ENCODE assay signal across 30 mouse cellular contexts in genomic region chr14:117794874-117795273, GRCm38 (mm10).
DNase-seq lines count a peak whose midpoint lies in the region; ATAC-seq lines count a peak whose summit lies in the region.
"Had no signal": no experiment of that assay in that cellular context is flagged by ENCODE, and none has a peak within 500 bp of the region (broad histone marks: within the 10 kb centered on the region; RNA-seq: fewer than 3 reads in every experiment).

No protein-coding gene starts in this region.

- no peaks in the 10 kb centered on the region for H3K36me3 ChIP-seq in hindbrain, embryonic 12.5 days
- H3K36me3 ChIP-seq in hindbrain, embryonic 11.5 days (ENCODE audit: control insufficient read depth, insufficient read depth, low read length) = no peaks in the 10 kb centered on the region
- no peaks in the 10 kb centered on the region for H3K36me3 ChIP-seq in midbrain, embryonic 15.5 days (replicated peaks)
- H3K36me3 ChIP-seq in midbrain, embryonic 16.5 days (ENCODE audit: control insufficient read depth, insufficient read depth, low read length) = no peaks in the 10 kb centered on the region
- H3K36me3 ChIP-seq: embryonic facial prominence, embryonic 13.5 days; G1E; heart, embryonic 12.5 days; heart, embryonic 15.5 days; hindbrain, embryonic 15.5 days had no signal

- H3K9ac ChIP-seq in hindbrain, embryonic 12.5 days = no peak overlapping the region
- H3K9ac ChIP-seq in hindbrain, embryonic 11.5 days (ENCODE audit: low read depth, low read length) = no peak overlapping the region
- no peak overlapping the region for H3K9ac ChIP-seq in midbrain, embryonic 15.5 days
- H3K9ac ChIP-seq in midbrain, embryonic 16.5 days (ENCODE audit: low read depth, low read length) = no peak overlapping the region
- H3K9ac ChIP-seq: embryonic facial prominence, embryonic 13.5 days; forebrain, postnatal 0 days; heart, embryonic 12.5 days; heart, embryonic 15.5 days; hindbrain, embryonic 15.5 days had no signal

- H3K4me3 ChIP-seq in hindbrain, embryonic 12.5 days = no peak overlapping the region
- H3K4me3 ChIP-seq in hindbrain, embryonic 11.5 days (ENCODE audit: low read depth, low read length) = no peak overlapping the region
- no peak overlapping the region for H3K4me3 ChIP-seq in midbrain, embryonic 15.5 days
- no peak overlapping the region for H3K4me3 ChIP-seq in midbrain, embryonic 16.5 days (ENCODE audit: low read depth, low read length)
- H3K4me3 ChIP-seq: embryonic facial prominence, embryonic 13.5 days; gastrocnemius, adult 2 months; heart, embryonic 12.5 days; heart, embryonic 15.5 days; hindbrain, embryonic 15.5 days had no signal

- H3K4me2 ChIP-seq in hindbrain, embryonic 12.5 days (replicated peaks) = no peak overlapping the region
- H3K4me2 ChIP-seq in hindbrain, embryonic 11.5 days (replicated peaks; ENCODE audit: low read depth, low read length) = no peak overlapping the region
- H3K4me2 ChIP-seq in midbrain, embryonic 15.5 days = no peak overlapping the region
- no peak overlapping the region for H3K4me2 ChIP-seq in midbrain, embryonic 16.5 days (ENCODE audit: low read length)
- H3K4me2 ChIP-seq: embryonic facial prominence, embryonic 13.5 days; heart, embryonic 12.5 days; heart, embryonic 15.5 days; hindbrain, embryonic 15.5 days had no signal

- DNase-seq in hindbrain, embryonic 11.5 days (ENCODE audit: low spot score) = no peak
- DNase-seq in thymus, postnatal 36 days = no peak
- DNase-seq: adrenal gland, postnatal 10 days; adrenal gland, postnatal 36 days; B cell, adult 2 months; cerebellum, adult 11 months; cerebellum, adult 2 months; cerebellum, adult 9-11 months; cerebellum, postnatal 25 days; forebrain, postnatal 0 days; gastrocnemius, adult 2 months; gastrocnemius, postnatal 14 days; heart, adult 18-20 months; heart, postnatal 10 days; heart, postnatal 36 days had no signal

- ATAC-seq in hindbrain, embryonic 12.5 days (ENCODE audit: low FRiP score) = 0 out of 2 replicates have a peak, but pooled peaks have one; percentile 19
- no peak for ATAC-seq in hindbrain, embryonic 11.5 days (ENCODE audit: low FRiP score)
- ATAC-seq in midbrain, embryonic 15.5 days (replicated peaks) = 0 out of 2 replicates have a peak, but pooled peaks have one; percentile 45
- ATAC-seq in midbrain, embryonic 16.5 days = no peak
- ATAC-seq in granulocyte monocyte progenitor cell, adult 5-6 weeks (replicated peaks; ENCODE audit: poor library complexity, severe bottlenecking) = peak; percentile 89
- peak; percentile 71 for ATAC-seq in megakaryocyte progenitor cell, adult 5-6 weeks (replicated peaks; ENCODE audit: poor library complexity)
- ATAC-seq: forebrain, embryonic 14.5 days; forebrain, postnatal 0 days; inflammation-experienced regulatory T-cells, adult 6 months; intestine, embryonic 16.5 days; Patski had no signal

- H3K27me3 ChIP-seq in hindbrain, embryonic 12.5 days = no peaks in the 10 kb centered on the region
- no peaks in the 10 kb centered on the region for H3K27me3 ChIP-seq in hindbrain, embryonic 11.5 days (ENCODE audit: control insufficient read depth, insufficient read depth, low read length)
- no peaks in the 10 kb centered on the region for H3K27me3 ChIP-seq in midbrain, embryonic 15.5 days (replicated peaks)
- no peaks in the 10 kb centered on the region for H3K27me3 ChIP-seq in midbrain, embryonic 16.5 days (ENCODE audit: control insufficient read depth, insufficient read depth, low read depth, low read length)
- H3K27me3 ChIP-seq: CH12.LX; embryonic facial prominence, embryonic 13.5 days; heart, embryonic 12.5 days; heart, embryonic 15.5 days; hindbrain, embryonic 15.5 days; Patski had no signal

- no peaks in the 10 kb centered on the region for H3K9me3 ChIP-seq in hindbrain, embryonic 12.5 days (replicated peaks)
- no peaks in the 10 kb centered on the region for H3K9me3 ChIP-seq in hindbrain, embryonic 11.5 days (ENCODE audit: control insufficient read depth, low read length)
- H3K9me3 ChIP-seq in midbrain, embryonic 15.5 days = no peaks in the 10 kb centered on the region
- H3K9me3 ChIP-seq in midbrain, embryonic 16.5 days (replicated peaks; ENCODE audit: control insufficient read depth, low read length, poor library complexity, severe bottlenecking) = no peaks in the 10 kb centered on the region
- H3K9me3 ChIP-seq: embryonic facial prominence, embryonic 13.5 days; heart, embryonic 12.5 days; heart, embryonic 15.5 days; hindbrain, embryonic 15.5 days had no signal

- 69% methylated on average over 2 of the region's 2 CpGs for WGBS in hindbrain, embryonic 12.5 days
- 84% methylated on average over 2 of the region's 2 CpGs for WGBS in hindbrain, embryonic 11.5 days
- 55% methylated on average over 2 of the region's 2 CpGs for WGBS in midbrain, embryonic 15.5 days
- 63% methylated on average over 2 of the region's 2 CpGs for WGBS in midbrain, embryonic 16.5 days

- no peak overlapping the region for H3K27ac ChIP-seq in hindbrain, embryonic 12.5 days
- H3K27ac ChIP-seq in hindbrain, embryonic 11.5 days (ENCODE audit: low read depth, low read length) = no peak overlapping the region
- no peak overlapping the region for H3K27ac ChIP-seq in midbrain, embryonic 15.5 days
- no peak overlapping the region for H3K27ac ChIP-seq in midbrain, embryonic 16.5 days (ENCODE audit: low read length)
- H3K27ac ChIP-seq: embryonic facial prominence, embryonic 13.5 days; gastrocnemius, adult 2 months; heart, embryonic 15.5 days; hindbrain, embryonic 15.5 days had no signal

- no peaks in the 10 kb centered on the region for H3K4me1 ChIP-seq in hindbrain, embryonic 12.5 days
- no peaks in the 10 kb centered on the region for H3K4me1 ChIP-seq in hindbrain, embryonic 11.5 days (replicated peaks; ENCODE audit: control insufficient read depth, insufficient read depth, low read length)
- H3K4me1 ChIP-seq in midbrain, embryonic 15.5 days = no peaks in the 10 kb centered on the region
- H3K4me1 ChIP-seq in midbrain, embryonic 16.5 days (ENCODE audit: control insufficient read depth, insufficient read depth, low read length) = no peaks in the 10 kb centered on the region
- H3K4me1 ChIP-seq: embryonic facial prominence, embryonic 13.5 days; heart, embryonic 12.5 days; heart, embryonic 15.5 days; hindbrain, embryonic 15.5 days had no signal

Comparison
In these comparisons a context has a peak if more than half of its experiments do, and no peak if none do; other contexts are left out.
1. ATAC-seq: peak in hindbrain, embryonic 12.5 days (single experiment), midbrain, embryonic 15.5 days (single experiment), granulocyte monocyte progenitor cell, adult 5-6 weeks (single experiment) and megakaryocyte progenitor cell, adult 5-6 weeks (single experiment); none in hindbrain, embryonic 11.5 days (single experiment) and midbrain, embryonic 16.5 days (single experiment).